Mouse (Mus musculus) spleen, adult 2 months (tissue): Measurements from ENCODE around the gene Ugt2a3.

Experiments used
- CTCF ChIP-seq: fragments of 200-500 bp; IDR thresholded peaks from 2 replicates; pipeline ENCODE4 v1.5.1; 2011; ENCODE audit warnings: mild to moderate bottlenecking, inconsistent platforms; ENCODE audit not compliant: insufficient read depth, insufficient read length, insufficient replicate concordance; ENCODE audit errors: extremely low read depth
- POLR2A ChIP-seq: fragments of 200-500 bp; IDR thresholded peaks from 2 replicates; pipeline ENCODE4 v1.6.1; 2011; ENCODE audit warnings: low read depth, low read length, inconsistent platforms

- TF ChIP-seq POLR2A (no peak), CTCF (no peak)
These were observed 3.4 kb downstream of the Ugt2a3 start for GRCm38 (mm10) chr5:87333584-87333983.
